Mouse (Mus musculus) layer of hippocampus, adult 2 months (tissue): ENCODE measurements around the gene D10Wsu102e. TPM values are rescaled to one million over a fixed set of nuclear protein-coding genes. Genes with fewer than 3 reads are reported as not detected.
"Not testable (repeated sequence)": the region's sequence is repeated elsewhere in the genome, so short reads cannot be mapped to it uniquely, and the experiment has no call there.

Experiments used
- DNase-seq, 2 experiments: peaks; one replicate each; pipeline ENCODE4 v3.0.0; 2022; ENCODE audit warnings: low spot score in 2 of 2
- H3K27ac ChIP-seq: fragments of 200-600 bp; 2 replicates; pipeline ENCODE4 v1.8.1; 2022
- H3K4me3 ChIP-seq: fragments of 200-600 bp; 2 replicates; pipeline ENCODE4 v1.8.1; 2022; ENCODE audit warnings: mild to moderate bottlenecking
- CTCF ChIP-seq: fragments of 200-600 bp; conservative IDR thresholded peaks from 2 replicates; pipeline ENCODE4 v1.8.1; 2022; ENCODE audit warnings: antibody characterized with exemption, mild to moderate bottlenecking, moderate library complexity
- total RNA-seq, 2 experiments: library from RNA; stranded (reverse); gene quantifications; 2 replicates each; pipeline ENCODE4 v1.2.3; 2021

Gene D10Wsu102e
- total RNA-seq, 2 experiments from 2014 or later: 3.1 to 3.9 TPM

- no peak for TF ChIP-seq CTCF
- H3K27ac ChIP-seq: no peak overlapping the region
- DNase-seq: no peak
- H3K4me3 ChIP-seq: no peak overlapping the region
These were observed 20.5 kb downstream of the D10Wsu102e start for GRCm38 (mm10) chr10:83380501-83380900.

- no peak for DNase-seq
- TF ChIP-seq CTCF: no peak
- no peak overlapping the region for H3K4me3 ChIP-seq
- no peak overlapping the region for H3K27ac ChIP-seq
These were observed 22.5 kb downstream of the D10Wsu102e start for GRCm38 (mm10) chr10:83382528-83382927.

- no peak overlapping the region for H3K4me3 ChIP-seq
- no peak for TF ChIP-seq CTCF
- no peak overlapping the region for H3K27ac ChIP-seq
- DNase-seq: no peak
These were observed 23.0 kb downstream of the D10Wsu102e start for GRCm38 (mm10) chr10:83382988-83383387.

GRCm38 (mm10) chr10:83383863-83384262 is 23.8 kb downstream of the D10Wsu102e start:
- Histone ChIP-seq H3K27ac (no peak overlapping the region), H3K4me3 (no peak overlapping the region)
- DNase-seq: no peak
- no peak for TF ChIP-seq CTCF

- TF ChIP-seq CTCF: no peak
- no peak for DNase-seq
- no peak overlapping the region for H3K27ac ChIP-seq
These were observed 24.6 kb downstream of the D10Wsu102e start for GRCm38 (mm10) chr10:83384456-83385215.

GRCm38 (mm10) chr10:83385330-83385910 is 25.4 kb downstream of the D10Wsu102e start:
- DNase-seq: no peak
- Histone ChIP-seq H3K27ac (no peak overlapping the region), H3K4me3 (no peak overlapping the region)
- no peak for TF ChIP-seq CTCF

More at GRCm38 (mm10) chr10:83384456-83385215, 24.6 kb downstream of the D10Wsu102e start:
- no peak overlapping the region for H3K4me3 ChIP-seq

- no peak for TF ChIP-seq CTCF
- Histone ChIP-seq H3K4me3 (no peak overlapping the region), H3K27ac (no peak overlapping the region)
- no peak for DNase-seq
These were observed 37.3 kb downstream of the D10Wsu102e start for GRCm38 (mm10) chr10:83397336-83397735.

GRCm38 (mm10) chr10:83400896-83401295 is 40.9 kb downstream of the D10Wsu102e start:
- not testable (repeated sequence) for H3K27ac ChIP-seq, DNase-seq, H3K4me3 ChIP-seq

- Histone ChIP-seq H3K27ac (no peak overlapping the region), H3K4me3 (no peak overlapping the region)
- DNase-seq: no peak
- no peak for TF ChIP-seq CTCF
These were observed 45.0 kb downstream of the D10Wsu102e start for GRCm38 (mm10) chr10:83405031-83405430.

- Histone ChIP-seq H3K4me3 (no peak overlapping the region), H3K27ac (no peak overlapping the region)
- DNase-seq: no peak
- no peak for TF ChIP-seq CTCF
These were observed 45.7 kb downstream of the D10Wsu102e start for GRCm38 (mm10) chr10:83405711-83406110.

- Histone ChIP-seq H3K4me3 (no peak overlapping the region), H3K27ac (no peak overlapping the region)
- DNase-seq: no peak
- TF ChIP-seq CTCF: no peak
These were observed 47.1 kb downstream of the D10Wsu102e start for GRCm38 (mm10) chr10:83407141-83407540.

- not testable (repeated sequence) for DNase-seq, H3K27ac ChIP-seq, H3K4me3 ChIP-seq
These were observed 58.4 kb downstream of the D10Wsu102e start for GRCm38 (mm10) chr10:83418466-83418865.

- Histone ChIP-seq H3K4me3 (no peak overlapping the region), H3K27ac (no peak overlapping the region)
- no peak for TF ChIP-seq CTCF
- DNase-seq: no peak
These were observed 88.6 kb downstream of the D10Wsu102e start for GRCm38 (mm10) chr10:83448582-83448981.

- no peak overlapping the region for H3K4me3 ChIP-seq
- TF ChIP-seq CTCF: no peak
- DNase-seq: no peak
- no peak overlapping the region for H3K27ac ChIP-seq
These were observed 97.5 kb downstream of the D10Wsu102e start for GRCm38 (mm10) chr10:83457531-83457930.
